Mouse (Mus musculus): ENCODE measurements around the gene Hdac10.

The Hdac10 gene

DNA sequence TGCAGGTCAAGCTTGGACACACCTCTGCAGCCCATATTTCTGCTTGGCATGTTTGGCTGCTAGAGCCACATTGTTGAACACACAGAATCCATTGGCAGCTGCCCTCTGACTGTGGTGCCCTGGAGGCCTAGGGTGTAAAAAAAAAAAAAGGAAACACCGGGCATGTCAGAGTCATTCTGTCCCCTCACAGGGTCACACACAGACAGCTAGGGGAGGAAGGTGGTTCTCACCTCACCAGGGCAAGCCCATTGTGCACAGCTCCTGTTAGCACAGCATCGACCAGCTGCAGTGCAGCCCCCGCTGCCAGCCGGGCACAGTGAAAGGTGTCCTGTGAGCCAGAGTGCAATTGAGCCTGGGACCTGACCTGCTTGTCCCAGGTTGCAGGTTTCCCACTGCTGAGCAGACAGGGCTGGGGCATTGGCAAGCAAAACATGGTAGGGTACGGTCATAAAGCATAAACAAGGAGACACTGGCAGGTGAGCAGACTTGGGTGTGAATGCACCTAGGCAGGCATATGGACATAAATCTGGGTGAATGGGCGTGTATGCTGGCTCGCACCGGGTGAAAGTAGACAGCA is 1.0 kb downstream of the Hdac10 start:
- no peak for ATAC-seq (ENCODE audit: insufficient number of reproducible peaks, low FRiP score, low TSS enrichment)

DNA sequence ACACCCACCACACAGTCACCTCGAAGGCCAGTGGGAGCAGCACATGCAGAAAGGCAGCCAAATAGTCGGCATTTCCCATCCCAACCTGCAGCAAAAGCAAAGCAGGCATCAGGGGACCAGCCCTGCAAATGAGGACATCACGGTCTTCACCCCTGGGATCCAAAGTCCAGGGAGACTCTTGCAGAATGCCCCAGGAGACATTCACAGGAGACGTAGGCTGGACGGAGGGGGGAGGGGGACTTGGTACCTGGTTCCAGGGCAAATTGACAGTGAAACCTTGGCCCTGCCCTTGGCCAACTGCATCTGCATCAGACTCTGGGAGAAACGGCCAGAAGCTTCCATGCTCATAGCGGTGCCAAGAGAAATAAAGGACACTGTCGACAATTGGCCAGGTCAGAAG is 1.9 kb downstream of the Hdac10 start:
- ATAC-seq (ENCODE audit: insufficient number of reproducible peaks, low FRiP score, low TSS enrichment) = no peak

DNA sequence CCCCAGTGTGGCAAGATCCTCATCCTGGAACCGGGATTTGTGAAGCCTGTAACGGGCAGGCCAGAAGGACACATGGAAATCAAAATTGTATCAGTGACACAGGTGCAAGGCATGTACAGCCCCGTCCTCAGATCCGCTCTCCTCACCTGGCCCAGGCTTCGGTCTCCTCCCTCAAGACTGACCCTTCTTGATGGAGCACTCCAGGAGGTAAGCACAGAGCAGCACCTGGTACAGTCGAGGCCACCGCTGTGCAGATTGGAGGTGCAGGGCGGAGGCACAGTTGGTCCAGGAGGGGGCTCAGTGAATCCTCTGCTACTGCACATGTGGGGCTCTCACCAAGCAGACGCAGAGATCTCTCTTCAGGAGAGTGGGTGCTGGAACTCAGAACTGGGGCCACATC is 3.1 kb downstream of the Hdac10 start:
- ATAC-seq (ENCODE audit: insufficient number of reproducible peaks, low FRiP score, low TSS enrichment) = no peak

DNA sequence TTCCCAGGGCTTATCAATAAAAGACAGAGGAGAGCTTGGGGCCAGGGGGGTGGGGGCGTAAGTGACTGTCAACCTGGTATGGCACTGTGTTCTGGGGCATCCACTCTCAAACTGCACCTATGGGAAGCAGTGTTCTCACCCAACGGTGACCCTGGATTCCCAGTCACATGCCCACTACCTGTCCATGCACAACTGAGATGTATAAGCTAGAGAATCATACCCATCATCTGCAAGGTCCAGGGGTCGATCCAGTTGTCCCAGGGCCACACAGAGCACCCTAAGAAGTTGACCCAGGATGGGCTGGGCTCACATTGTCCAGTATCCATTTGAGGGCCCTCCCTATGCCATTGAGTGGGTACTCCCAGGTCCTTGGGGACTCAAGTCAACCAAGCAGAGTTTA is 4.2 kb downstream of the Hdac10 start:
- ATAC-seq (ENCODE audit: insufficient number of reproducible peaks, low FRiP score, low TSS enrichment) = no peak

DNA sequence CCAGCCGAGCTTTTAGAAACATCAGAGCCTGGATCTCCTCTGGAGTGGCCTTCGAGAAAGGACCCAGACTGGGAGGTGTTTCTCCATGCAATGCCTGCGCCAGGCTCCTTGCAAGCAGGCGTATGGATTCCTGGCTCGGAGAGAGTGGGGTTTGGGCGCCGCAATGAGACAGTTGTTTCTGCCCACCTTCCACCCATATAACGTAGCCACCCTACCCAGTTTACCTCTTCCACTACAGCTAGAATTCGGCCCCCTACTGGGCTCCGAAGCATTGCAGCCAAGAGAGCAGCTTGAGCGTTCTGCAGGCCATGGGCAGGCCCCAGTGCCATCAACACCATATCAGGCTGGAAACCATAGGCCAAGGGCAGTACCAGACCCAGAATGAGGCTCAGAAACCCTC is 4.9 kb downstream of the Hdac10 start:
- no peak for ATAC-seq (ENCODE audit: insufficient number of reproducible peaks, low FRiP score, low TSS enrichment)

DNA sequence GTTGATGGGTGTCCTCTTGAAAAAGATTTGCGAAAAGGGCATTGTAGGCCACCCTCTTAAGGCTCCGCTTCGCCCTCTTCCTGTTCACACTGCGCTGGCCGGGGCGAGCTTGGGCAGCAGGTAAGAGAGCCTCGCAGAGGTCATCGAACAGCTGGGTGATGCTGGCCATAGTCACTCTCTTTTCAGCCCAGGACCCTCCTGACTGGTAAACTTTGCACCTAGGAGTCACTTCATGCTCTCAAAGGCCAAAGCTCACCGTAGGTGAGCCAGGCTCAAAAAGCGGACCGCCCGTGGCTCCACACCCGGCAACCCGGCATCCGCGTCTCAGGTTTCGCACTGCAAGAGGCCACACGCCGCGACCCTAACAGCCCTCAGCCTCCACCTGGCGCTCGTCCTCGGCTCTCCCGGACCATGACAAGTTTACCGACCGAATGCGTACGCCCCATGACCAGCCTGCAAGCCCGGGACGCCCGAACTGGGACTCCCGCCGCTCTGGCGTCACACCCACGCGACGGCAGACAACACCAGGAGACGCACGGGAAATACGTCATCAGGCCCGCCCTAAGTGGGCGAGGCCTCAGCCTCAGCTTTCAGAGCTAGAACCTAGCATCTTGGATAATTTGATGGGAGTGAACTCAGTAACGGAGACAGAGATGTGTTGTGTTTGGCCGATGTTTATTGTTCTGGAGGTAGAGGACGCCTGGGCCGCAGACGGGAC is 5.7 kb downstream of the Hdac10 start, which contains the start of gene Tubgcp6:
Tubgcp6 (minus strand) TSS at position 464 of the 718 bp plus-strand sequence.
- peak; percentile 69 for ATAC-seq (ENCODE audit: insufficient number of reproducible peaks, low FRiP score, low TSS enrichment)

DNA sequence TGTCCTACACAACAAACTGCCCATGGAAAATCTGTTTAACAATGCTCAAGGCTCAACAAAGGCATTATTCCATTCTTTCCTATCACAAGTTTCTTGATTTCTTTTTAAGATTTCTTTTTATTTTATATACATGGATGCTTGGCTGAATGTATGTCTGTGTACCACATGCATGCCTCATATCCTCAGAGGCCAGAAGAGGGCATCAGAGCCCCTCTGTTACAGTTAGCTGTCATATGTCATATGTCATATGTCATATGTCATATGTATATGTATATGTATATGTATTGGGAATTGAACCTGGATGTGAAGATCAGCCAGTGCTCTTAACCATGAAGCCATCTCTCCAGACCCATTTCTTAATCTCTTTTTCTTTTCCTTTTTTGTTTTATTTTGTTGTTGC is 10.5 kb downstream of the Hdac10 start:
- no peak for ATAC-seq (ENCODE audit: insufficient number of reproducible peaks, low FRiP score, low TSS enrichment)

DNA sequence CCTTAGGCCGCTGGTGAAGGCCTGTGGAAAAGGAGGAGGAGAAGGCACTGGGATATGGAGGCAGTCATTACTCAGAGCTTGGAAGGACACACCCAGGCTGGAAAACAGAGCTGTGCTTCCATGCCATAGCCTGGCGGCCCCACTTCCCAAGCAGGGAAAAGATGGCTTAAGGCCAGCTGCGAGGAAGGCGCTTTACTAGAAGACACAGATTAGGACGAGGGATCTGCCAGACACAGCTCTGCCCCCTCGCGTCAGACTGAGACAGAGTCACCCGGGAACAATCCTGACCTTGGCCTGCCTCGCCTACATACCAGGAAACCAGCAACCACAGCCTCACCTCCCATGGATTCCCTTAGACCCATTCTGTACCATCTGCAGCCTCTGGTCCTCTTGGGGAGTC is 18.4 kb downstream of the Hdac10 start:
- ATAC-seq (ENCODE audit: insufficient number of reproducible peaks, low FRiP score, low TSS enrichment) = peak; percentile 23; the same call in 1 of the 2 replicates

DNA sequence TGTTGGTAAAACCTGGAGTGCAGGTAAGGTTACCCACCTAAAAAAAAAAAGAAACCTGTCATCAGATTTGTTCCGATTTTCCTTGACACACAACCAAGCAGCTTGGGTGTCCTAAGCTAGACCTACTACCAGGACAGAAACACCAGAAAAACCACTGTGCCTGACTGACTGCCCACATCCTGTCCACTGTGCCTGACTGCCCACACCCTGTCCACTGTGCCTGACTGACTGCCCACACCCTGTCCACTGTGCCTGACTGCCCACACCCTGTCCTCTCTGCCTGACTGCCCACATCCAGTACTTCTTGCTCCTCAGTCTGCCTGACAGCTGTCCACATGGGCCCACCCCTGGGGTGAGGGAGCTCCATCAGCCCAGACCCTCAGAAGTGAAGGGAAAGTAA is 21.5 kb downstream of the Hdac10 start:
- ATAC-seq (ENCODE audit: insufficient number of reproducible peaks, low FRiP score, low TSS enrichment) = no peak

DNA sequence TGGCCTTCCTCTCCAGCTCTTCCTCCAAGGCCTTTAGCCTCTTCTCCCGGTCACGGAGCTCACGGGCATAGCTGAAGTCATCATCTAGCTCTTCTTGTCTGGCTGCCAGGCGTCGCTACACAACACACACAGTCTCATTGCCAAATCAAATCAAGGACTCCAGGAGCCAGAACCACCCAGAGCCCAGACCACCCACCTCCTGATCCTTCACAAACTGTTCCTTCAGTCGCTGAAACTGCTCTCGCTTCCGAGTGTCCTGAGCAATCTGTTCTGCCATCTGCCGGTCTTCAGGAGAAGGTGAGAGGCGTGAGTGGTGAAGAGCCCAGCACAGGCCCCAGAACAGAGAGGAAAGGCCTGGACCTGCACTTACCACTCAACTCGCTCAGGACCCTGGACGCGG is 22.4 kb downstream of the Hdac10 start:
- peak; percentile 59 for ATAC-seq (ENCODE audit: insufficient number of reproducible peaks, low FRiP score, low TSS enrichment)

DNA sequence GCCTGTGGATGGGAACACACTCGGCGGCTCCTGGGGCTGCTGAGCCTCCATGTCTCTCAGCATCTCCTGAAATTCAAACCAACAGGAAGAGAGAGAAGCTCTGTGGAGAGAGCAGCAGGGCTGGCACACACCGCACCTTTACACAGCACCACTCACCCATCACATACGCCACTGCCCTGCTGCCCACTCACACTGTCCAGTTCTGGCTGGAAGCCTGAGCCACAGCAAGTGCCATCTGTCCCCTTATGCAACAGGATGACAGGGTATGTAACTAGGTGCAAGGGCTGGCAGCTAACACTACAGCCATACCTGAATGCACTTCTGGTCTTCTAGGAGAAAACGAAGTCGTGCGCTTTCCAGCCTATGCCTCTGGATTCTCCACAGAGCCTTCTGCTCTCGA is 24.1 kb downstream of the Hdac10 start:
- peak; percentile 67 for ATAC-seq (ENCODE audit: insufficient number of reproducible peaks, low FRiP score, low TSS enrichment)

DNA sequence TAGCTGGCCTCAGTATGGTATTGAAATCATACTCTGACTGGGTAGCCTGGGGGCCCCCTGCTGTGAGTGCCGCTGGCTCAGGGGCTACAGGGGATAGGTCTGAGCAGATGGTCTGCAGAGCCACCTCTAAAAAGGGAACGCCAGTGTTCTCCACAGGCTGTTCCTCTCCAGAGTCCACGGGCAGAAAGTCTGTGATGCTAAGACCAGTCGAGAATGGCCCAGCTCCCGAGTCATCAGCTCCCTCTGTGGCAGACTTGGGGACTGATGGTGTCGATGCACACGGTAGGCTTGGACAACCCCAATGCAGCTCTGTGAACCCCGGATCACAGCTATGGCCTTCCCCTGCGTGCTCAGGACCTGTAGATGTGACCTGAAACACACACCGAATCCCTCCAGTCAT is 24.6 kb downstream of the Hdac10 start:
- peak; percentile 28; the same call in 1 of the 2 replicates for ATAC-seq (ENCODE audit: insufficient number of reproducible peaks, low FRiP score, low TSS enrichment)

DNA sequence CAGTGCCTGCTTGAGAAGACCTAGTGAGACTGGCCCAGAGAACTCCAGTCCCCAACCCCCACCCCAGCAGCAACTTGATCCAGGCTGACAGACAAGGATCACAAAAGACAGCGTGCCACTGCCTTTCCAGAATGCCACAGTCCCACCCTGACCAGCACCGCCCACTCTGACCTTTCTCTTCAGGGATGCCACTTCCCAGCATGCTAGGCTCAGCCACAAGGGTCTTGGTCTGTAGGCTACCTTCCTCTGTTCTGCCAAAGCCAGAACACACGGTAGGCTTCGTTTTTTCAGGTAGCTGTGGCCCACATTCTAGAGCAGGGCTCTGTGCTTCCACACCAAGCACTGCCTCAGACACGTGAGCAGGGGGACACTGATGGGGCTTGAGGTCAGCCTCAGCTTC is 25.9 kb downstream of the Hdac10 start:
- ATAC-seq (ENCODE audit: insufficient number of reproducible peaks, low FRiP score, low TSS enrichment) = no peak

DNA sequence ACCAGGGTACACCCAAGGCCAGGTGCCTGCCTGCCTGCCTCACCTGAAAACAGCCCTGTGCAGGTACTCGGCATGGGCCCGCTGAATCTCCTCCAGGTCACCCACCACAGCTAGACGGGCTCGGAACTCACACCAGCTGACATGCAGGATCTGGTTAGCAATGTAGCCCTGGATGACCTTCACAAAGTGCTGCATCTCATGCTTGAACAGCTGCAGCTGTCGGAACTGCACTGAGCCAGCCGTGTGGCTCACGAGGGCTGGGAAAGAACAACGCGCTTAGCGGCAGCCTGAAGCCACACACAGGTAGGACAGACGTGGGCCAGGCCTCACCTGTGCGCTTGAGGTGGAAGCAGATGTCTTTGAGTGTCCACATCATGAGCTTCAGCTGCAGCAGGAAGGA is 27.7 kb downstream of the Hdac10 start:
- no peak for ATAC-seq (ENCODE audit: insufficient number of reproducible peaks, low FRiP score, low TSS enrichment)

DNA sequence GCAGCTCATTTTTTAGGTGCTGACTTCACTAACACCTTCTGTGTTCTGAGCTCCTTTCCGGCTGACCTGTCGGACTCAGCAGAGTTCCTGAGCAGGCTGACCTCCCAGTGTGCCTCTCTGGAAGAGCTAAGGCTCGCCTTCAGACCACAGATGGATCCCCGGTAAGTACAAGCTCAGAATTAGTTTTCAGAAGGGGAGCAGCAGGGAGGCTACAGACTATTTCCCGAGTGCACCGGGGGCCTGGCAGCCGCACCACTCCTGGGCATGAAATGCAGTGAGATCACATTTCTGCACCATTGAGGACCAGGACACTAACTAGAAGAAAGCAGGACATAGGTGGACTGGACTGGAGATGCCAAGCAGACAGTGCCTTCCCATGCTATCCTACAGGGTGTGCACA is 29.9 kb downstream of the Hdac10 start:
- ATAC-seq (ENCODE audit: insufficient number of reproducible peaks, low FRiP score, low TSS enrichment) = peak; percentile 43

DNA sequence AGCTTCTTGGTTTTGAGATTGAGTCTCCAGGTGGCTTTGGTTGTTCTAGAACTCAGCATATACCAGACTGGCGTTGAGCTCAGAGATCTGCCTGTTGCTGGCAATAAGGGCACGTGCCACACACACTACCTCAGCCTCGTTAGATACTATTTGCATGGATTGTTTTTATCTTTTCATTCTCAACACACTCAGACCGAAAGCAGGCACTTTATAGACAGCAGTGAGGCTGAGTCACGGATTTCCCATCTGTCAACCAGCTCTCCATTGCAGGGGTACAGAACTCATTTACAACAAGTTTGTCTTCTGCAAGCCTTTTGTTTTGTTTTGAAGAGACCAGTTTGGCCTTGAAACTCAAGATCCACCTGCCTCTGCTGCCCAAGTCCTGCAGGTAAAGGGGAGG is 31.1 kb downstream of the Hdac10 start:
- ATAC-seq (ENCODE audit: insufficient number of reproducible peaks, low FRiP score, low TSS enrichment) = no peak

DNA sequence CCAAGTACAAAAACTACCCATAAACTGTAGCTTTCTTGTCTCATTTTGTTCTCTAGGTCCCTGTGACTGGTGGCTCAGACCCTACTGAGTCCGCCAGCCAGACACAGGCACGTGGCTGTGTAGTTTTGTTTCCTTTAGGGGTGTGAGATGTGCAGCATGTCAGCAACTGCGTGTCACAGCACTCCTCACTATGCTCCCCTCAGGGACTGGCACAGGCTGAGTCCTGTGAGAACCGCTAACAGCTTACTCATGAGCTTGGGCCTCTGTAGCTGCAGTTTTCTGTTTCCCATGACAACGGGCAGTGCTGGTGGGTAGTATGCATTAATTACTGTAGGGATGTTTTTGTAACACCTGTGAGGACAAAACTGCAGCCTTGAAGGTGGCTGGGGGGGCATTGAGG is 36.3 kb downstream of the Hdac10 start:
- no peak for ATAC-seq (ENCODE audit: insufficient number of reproducible peaks, low FRiP score, low TSS enrichment)

DNA sequence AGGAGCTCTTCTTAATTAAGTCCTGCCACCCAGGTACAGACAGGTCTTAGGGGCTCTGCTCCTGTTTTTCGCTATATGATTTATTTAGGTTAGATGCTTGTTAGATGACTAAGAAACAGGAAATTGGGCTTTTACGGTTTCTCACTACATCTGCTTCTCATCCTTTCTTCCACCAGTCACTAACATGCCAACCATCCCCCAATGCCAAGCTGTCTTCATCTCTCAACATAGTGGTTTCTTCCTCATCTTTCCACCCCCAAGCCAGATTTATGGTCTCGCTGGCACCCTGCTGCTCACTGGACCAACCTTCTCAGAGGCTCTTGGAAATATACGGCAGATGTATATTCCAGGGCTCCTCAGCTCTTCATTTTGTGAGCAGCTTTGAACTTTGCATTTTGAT is 37.8 kb downstream of the Hdac10 start:
- no peak for ATAC-seq (ENCODE audit: insufficient number of reproducible peaks, low FRiP score, low TSS enrichment)

DNA sequence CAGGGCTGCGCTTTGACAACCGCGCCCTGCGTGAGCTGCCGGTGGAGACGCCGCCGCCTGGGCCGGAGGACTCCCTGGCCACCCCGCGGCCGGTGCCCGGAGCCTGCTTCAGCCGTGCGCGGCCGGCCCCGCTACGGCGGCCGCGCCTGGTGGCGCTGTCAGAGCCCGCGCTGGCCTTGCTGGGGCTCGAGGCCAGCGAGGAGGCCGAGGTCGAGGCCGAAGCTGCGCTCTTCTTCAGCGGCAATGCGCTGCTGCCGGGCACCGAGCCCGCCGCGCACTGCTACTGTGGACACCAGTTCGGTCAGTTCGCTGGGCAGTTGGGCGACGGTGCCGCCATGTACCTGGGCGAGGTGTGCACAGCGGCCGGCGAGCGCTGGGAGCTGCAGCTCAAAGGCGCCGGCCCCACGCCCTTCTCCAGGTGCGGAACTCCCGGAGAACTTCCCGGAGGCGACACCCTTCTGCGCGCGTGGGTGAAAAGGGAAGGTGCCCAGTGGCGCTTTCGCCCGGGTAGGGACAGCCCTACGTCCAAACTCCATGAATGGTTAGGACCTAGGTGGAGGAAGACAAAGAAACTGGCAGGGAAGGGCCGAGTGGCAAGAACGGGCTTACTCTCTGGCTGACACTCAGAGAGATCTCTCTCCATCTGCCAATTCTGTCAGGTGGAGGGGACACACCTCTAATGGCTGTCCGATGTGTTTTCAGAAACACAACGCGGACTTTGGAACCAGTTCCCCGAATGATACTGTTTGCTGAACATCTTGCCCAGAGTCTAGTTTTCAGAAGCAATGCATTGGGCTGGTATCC is 39.0 kb downstream of the Hdac10 start:
- ATAC-seq (ENCODE audit: insufficient number of reproducible peaks, low FRiP score, low TSS enrichment) = peak; percentile 53; the same call in 1 of the 2 replicates

DNA sequence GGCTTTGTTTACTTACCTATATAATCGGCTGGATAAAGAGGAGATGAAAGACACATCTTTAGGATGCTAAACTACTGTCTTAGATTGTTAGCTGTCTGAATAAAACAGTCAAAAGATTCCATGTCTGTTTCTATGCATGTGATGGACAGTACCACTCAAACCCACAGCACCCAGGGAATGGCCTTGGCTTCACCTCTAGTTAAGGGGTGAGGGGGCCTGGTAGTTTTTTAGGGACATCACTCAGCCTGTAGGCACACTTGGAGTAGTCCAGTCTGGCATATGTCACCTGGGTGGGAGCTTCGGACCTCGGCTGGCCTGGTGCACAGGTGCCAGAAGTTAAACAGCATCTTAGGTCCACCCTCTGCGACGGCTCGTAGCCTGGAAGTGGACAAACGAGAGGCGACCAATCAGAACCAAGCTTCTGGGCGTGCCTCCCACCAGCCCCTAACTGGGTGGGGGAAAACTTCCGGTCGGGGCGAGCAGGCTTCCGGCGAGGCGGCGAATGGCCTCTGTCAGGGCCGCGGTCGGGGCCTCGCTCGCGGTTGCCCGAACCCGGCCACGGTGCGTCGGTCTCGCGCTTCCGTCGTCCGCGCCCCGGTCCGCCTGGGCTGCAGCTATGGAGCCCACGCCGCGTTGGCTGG is 39.8 kb downstream of the Hdac10 start, which contains the start of gene Selenoo:
Selenoo (plus strand) TSS at position 478 of the 641 bp plus-strand sequence.
- ATAC-seq (ENCODE audit: insufficient number of reproducible peaks, low FRiP score, low TSS enrichment) = peak; percentile 90

DNA sequence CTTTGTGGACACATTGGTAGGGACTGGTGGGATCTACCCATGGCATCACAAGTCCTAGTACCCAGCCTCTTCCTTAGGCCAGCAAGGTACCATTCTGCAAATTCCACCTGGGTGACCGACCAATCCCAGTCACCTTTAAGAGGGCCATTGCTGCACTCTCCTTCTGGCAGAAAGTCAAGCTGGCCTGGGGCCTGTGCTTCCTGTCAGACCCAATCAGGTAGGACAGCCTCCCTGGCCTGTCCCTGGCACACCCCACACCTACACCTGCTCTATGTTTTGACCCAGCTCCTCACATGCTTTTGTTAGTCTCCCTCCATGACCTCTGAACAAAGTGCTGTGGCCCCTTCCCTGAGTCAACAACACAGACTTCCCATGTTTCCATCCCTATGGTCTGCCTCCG is 43.7 kb downstream of the Hdac10 start:
- ATAC-seq (ENCODE audit: insufficient number of reproducible peaks, low FRiP score, low TSS enrichment) = no peak
